Mouse (Mus musculus): ENCODE results near the gene Trpm3.

- TF ChIP-seq GATA1 (IDR thresholded peaks at IDR 0.05; ENCODE audit: borderline replicate concordance, low read length) (no peak), FLI1 (IDR thresholded peaks at IDR 0.05; ENCODE audit: low read length) (no peak)
Measured at GRCm38 (mm10) chr19:22775191-22775695, 636.4 kb downstream of the Trpm3 start.
